Mouse (Mus musculus) midbrain, embryonic 13.5 days (tissue): ENCODE results near the gene Cpeb3. TPM values are rescaled to one million over a fixed set of nuclear protein-coding genes. Genes with fewer than 3 reads are reported as not detected.
A peak's percentile ranks its signal among the peaks of the same experiment; 100 is the strongest.

Experiments used
- ATAC-seq: fragments of 200-750 bp; cut with Nextera tagmentation; 2 replicates; pipeline ENCODE4 v1.8.0; 2017; ENCODE audit warnings: mild to moderate bottlenecking, moderate TSS enrichment, moderate library complexity
- H3K27ac ChIP-seq: fragments of 300-500 bp; sonication (generic); 2 replicates; pipeline ENCODE4 v1.5.1; 2015; ENCODE audit warnings: inconsistent platforms, mild to moderate bottlenecking, moderate library complexity
- H3K27me3 ChIP-seq: fragments of 300-500 bp; sonication (generic); 2 replicates; pipeline ENCODE4 v1.6.1; 2015; ENCODE audit warnings: mild to moderate bottlenecking, inconsistent platforms
- H3K36me3 ChIP-seq: fragments of 300-500 bp; sonication (generic); 2 replicates; pipeline ENCODE4 v1.6.1; 2015; ENCODE audit warnings: mild to moderate bottlenecking, inconsistent platforms
- H3K4me1 ChIP-seq: fragments of 300-500 bp; sonication (generic); replicated peaks from 2 replicates; pipeline ENCODE4 v1.6.1; 2015; ENCODE audit warnings: inconsistent platforms
- H3K4me2 ChIP-seq: fragments of 300-500 bp; sonication (generic); replicated peaks from 2 replicates; pipeline ENCODE4 v1.6.1; 2015; ENCODE audit warnings: moderate library complexity, mild to moderate bottlenecking, inconsistent platforms
- H3K4me3 ChIP-seq: fragments of 300-500 bp; sonication (generic); replicated peaks from 2 replicates; pipeline ENCODE4 v1.5.1; 2015; ENCODE audit warnings: mild to moderate bottlenecking, inconsistent platforms
- H3K9ac ChIP-seq: fragments of 300-500 bp; sonication (generic); replicated peaks from 2 replicates; pipeline ENCODE4 v1.6.1; 2015; ENCODE audit warnings: mild to moderate bottlenecking, inconsistent platforms
- H3K9me3 ChIP-seq: fragments of 300-500 bp; sonication (generic); 2 replicates; pipeline ENCODE4 v1.6.1; 2016; ENCODE audit warnings: mild to moderate bottlenecking, inconsistent platforms
- WGBS: fragments of 180-500 bp; shearing (Covaris S2); methylation state at CpG from one replicate; pipeline ENCODE4 v1.1.7; 2015; 5-methylcytosine and 5-hydroxymethylcytosine counted together
- polyA plus RNA-seq: library from polyadenylated mRNA; unstranded; fragments of >200 nt; fragmentation: Nextera tagmentation; extraction: Ambion mirVana; gene quantifications from 2 replicates; pipeline ENCODE4 v1.2.1, GENCODE M21; 2015

Gene Cpeb3
- polyA plus RNA-seq, 1 experiment from 2014 or later: 11.0 TPM

DNA sequence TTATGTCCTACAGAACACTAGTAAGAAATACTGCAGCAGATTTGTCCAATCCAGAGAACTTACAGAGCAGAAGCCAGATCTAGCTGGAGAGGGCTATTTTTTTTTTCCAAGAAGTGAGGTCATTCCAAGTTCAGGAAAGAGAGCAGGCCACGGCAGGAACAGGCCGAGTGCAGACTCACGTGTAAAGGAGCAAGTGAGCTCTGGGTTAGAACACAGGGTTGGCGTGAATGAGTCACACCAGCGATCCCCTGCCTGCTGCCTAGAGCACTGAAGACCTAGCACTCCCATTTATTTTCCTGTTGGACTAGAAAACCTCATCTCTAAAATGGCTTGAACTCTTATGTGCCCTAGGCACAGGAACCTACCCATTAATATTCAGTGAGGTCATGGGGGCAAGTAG, 133.7 kb downstream of the Cpeb3 start:
- no peaks in the 10 kb centered on the region for H3K9me3 ChIP-seq
- no peak for ATAC-seq

GRCm38 (mm10) chr19:37074276-37074675, 134.1 kb downstream of the Cpeb3 start:
- H3K27me3 ChIP-seq: no peaks in the 10 kb centered on the region
- no peak overlapping the region for H3K4me3 ChIP-seq
- ATAC-seq: no peak
- H3K27ac ChIP-seq: no peak overlapping the region
- no peaks in the 10 kb centered on the region for H3K36me3 ChIP-seq
- H3K4me1 ChIP-seq: peaks cover 13% of the 10 kb centered on the region
- no peak overlapping the region for H3K4me2 ChIP-seq
- no peaks in the 10 kb centered on the region for H3K9me3 ChIP-seq
- 93% methylated on average over 3 of the region's 3 CpGs for WGBS
- H3K9ac ChIP-seq: no peak overlapping the region

More for the DNA sequence above, 133.7 kb downstream of the Cpeb3 start:
- H3K27ac ChIP-seq: no peak overlapping the region
- H3K4me3 ChIP-seq: no peak overlapping the region
- H3K36me3 ChIP-seq: no peaks in the 10 kb centered on the region
- H3K9ac ChIP-seq: no peak overlapping the region
- WGBS: 91% methylated on average over 5 of the region's 5 CpGs
- H3K27me3 ChIP-seq: no peaks in the 10 kb centered on the region
- peaks cover 13% of the 10 kb centered on the region for H3K4me1 ChIP-seq
- H3K4me2 ChIP-seq: no peak overlapping the region

- Histone ChIP-seq H3K36me3 (0 out of 2 replicates have a peak, but pooled peaks cover under 1% of the 10 kb centered on the region), H3K4me1 (peaks cover 12% of the 10 kb centered on the region), H3K9me3 (no peaks in the 10 kb centered on the region), H3K4me3 (no peak overlapping the region), H3K27me3 (no peaks in the 10 kb centered on the region), H3K4me2 (no peak overlapping the region), H3K9ac (no peak overlapping the region), H3K27ac (no peak overlapping the region)
- ATAC-seq: no peak
- WGBS: 46% methylated on average over 5 of the region's 5 CpGs
These were observed 135.4 kb downstream of the Cpeb3 start for GRCm38 (mm10) chr19:37072871-37073629.

GRCm38 (mm10) chr19:37069243-37069642, 139.2 kb downstream of the Cpeb3 start:
- no peaks in the 10 kb centered on the region for H3K27me3 ChIP-seq
- no peak for ATAC-seq
- peaks cover 10% of the 10 kb centered on the region for H3K4me1 ChIP-seq
- H3K27ac ChIP-seq: no peak overlapping the region
- H3K4me3 ChIP-seq: no peak overlapping the region
- no peak overlapping the region for H3K9ac ChIP-seq
- H3K36me3 ChIP-seq: 0 out of 2 replicates have a peak, but pooled peaks cover 2% of the 10 kb centered on the region
- H3K9me3 ChIP-seq: no peaks in the 10 kb centered on the region
- WGBS: 85% methylated on average over 4 of the region's 4 CpGs
- no peak overlapping the region for H3K4me2 ChIP-seq

GRCm38 (mm10) chr19:37060078-37060477, 148.3 kb downstream of the Cpeb3 start:
- Histone ChIP-seq H3K4me3 (no peak overlapping the region), H3K9ac (no peak overlapping the region), H3K9me3 (no peaks in the 10 kb centered on the region), H3K4me1 (no peaks in the 10 kb centered on the region), H3K27me3 (no peaks in the 10 kb centered on the region), H3K36me3 (no peaks in the 10 kb centered on the region), H3K4me2 (no peak overlapping the region), H3K27ac (no peak overlapping the region)
- WGBS: 92% methylated on average over 4 of the region's 4 CpGs
- no peak for ATAC-seq

- H3K27ac ChIP-seq: no peak overlapping the region
- no peaks in the 10 kb centered on the region for H3K36me3 ChIP-seq
- H3K4me1 ChIP-seq: no peaks in the 10 kb centered on the region
- WGBS: 63% methylated on average over 2 of the region's 2 CpGs
- no peaks in the 10 kb centered on the region for H3K9me3 ChIP-seq
- H3K4me3 ChIP-seq: no peak overlapping the region
- ATAC-seq: no peak
- no peak overlapping the region for H3K4me2 ChIP-seq
- H3K27me3 ChIP-seq: no peaks in the 10 kb centered on the region
- no peak overlapping the region for H3K9ac ChIP-seq
These were observed 148.8 kb downstream of the Cpeb3 start for GRCm38 (mm10) chr19:37059623-37060022.

DNA sequence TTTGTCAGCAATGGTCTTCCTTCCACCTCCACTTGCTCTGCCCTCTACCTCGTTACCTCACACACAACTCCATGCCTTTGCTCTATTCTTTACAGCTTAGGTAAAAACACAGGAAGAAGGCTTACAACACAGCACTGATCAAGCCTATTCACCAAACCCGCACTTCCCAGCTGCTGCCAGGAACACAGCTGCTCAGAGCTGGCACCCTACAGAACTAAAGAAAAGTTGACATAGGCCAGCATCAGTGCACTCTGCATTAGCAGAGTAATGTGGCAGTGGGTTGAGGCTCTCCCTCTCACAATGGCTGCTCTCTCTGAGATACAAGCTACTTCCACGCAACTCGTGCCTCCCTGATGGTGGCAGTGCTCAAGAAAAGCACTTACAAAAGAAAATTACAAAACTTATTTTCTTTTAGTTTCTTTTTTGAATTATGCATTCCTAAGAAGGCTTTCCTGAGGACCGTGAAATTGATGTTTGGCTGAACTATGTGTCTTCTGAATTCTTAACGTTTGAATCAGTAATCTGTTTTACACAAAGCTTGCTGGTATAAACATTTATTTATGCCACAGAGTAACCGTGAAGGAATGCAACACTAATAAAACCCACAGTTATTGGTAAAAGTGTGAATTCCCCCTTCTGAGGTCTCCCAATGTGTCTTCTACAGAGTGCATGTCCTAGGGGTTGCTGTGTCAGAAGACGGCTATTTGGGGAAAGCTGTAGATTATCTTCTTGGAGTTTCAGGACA, 151.1 kb downstream of the Cpeb3 start:
- WGBS: 62% methylated on average over 8 of the region's 8 CpGs
- H3K27me3 ChIP-seq: no peaks in the 10 kb centered on the region
- no peak for ATAC-seq

DNA sequence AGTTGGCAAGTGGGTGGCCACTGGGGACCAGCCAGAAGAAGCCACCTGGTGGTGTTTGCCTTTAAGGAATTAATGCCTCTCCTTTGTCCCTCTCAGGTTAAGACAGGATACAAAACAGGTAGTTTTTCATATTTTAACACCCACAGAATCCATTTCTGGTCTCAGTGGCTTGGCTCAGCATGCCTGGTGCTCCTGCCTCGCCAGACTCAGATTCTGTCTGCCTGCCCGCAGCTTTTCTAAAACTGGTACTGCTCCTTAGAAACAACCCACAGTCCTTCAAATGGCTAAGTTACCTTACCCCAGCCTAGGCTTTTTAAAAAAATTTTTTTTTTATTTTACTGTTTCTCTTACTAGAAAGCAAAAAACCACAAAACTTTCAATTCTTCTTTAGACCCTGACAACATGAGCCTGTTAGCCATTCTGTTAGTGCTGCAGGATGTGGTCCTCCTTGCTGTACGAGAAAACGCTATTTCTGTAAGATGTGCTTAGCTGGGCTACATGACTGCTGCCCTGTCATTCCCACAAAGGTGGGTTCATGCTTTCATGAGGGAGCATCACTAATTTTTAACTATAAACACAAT, 152.3 kb downstream of the Cpeb3 start:
- 90% methylated on average over 4 of the region's 4 CpGs for WGBS

More for the DNA sequence above, 151.1 kb downstream of the Cpeb3 start:
- Histone ChIP-seq H3K9ac (no peak overlapping the region), H3K27ac (no peak overlapping the region), H3K4me3 (no peak overlapping the region), H3K36me3 (no peaks in the 10 kb centered on the region), H3K9me3 (no peaks in the 10 kb centered on the region), H3K4me2 (no peak overlapping the region), H3K4me1 (no peaks in the 10 kb centered on the region)

DNA sequence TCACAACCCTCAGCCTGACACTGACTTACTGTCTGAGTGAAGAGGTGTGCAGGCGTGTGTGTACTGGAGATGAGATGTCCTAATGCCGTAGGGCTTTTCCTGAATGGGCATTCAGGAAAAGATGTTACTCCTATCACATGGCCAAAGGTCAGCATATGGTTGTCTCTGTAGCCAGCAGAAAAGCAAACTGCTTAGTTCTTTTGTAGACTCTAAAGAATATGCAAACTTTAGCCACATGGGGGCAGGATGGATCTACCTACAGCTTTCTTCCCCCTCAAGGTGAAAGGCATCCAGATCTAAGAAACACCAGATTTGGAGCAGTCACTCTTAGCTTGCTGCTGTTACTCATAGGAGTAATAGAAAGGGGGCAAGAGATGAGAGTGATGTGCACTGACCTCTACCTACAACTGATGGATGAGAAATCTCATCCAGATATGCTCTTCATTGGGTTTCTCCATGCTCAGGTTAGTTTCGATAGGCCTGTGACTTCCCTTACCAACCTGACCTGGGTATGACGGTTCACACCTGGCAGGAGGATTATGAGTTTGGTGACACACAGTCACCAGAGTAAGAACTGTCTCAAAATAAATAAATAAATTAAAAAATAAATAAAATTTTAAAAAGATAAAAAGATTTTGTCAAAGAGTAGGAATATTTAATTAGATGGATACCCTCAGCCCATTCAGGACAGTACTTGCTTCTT, 157.6 kb downstream of the Cpeb3 start:
- Histone ChIP-seq H3K9ac (no peak overlapping the region), H3K27me3 (no peaks in the 10 kb centered on the region), H3K4me3 (no peak overlapping the region), H3K27ac (no peak overlapping the region), H3K36me3 (no peaks in the 10 kb centered on the region), H3K4me1 (no peaks in the 10 kb centered on the region), H3K9me3 (no peaks in the 10 kb centered on the region), H3K4me2 (no peak overlapping the region)
- ATAC-seq: peak; percentile 27; the same call in 1 of the 2 replicates
- WGBS: 72% methylated on average over 4 of the region's 4 CpGs

More for the DNA sequence above, 152.3 kb downstream of the Cpeb3 start:
- no peak overlapping the region for H3K4me3 ChIP-seq
- no peak overlapping the region for H3K4me2 ChIP-seq
- no peak overlapping the region for H3K9ac ChIP-seq
- H3K27ac ChIP-seq: no peak overlapping the region
- no peaks in the 10 kb centered on the region for H3K4me1 ChIP-seq
- no peak for ATAC-seq
- no peaks in the 10 kb centered on the region for H3K36me3 ChIP-seq
- H3K9me3 ChIP-seq: no peaks in the 10 kb centered on the region
- H3K27me3 ChIP-seq: no peaks in the 10 kb centered on the region

DNA sequence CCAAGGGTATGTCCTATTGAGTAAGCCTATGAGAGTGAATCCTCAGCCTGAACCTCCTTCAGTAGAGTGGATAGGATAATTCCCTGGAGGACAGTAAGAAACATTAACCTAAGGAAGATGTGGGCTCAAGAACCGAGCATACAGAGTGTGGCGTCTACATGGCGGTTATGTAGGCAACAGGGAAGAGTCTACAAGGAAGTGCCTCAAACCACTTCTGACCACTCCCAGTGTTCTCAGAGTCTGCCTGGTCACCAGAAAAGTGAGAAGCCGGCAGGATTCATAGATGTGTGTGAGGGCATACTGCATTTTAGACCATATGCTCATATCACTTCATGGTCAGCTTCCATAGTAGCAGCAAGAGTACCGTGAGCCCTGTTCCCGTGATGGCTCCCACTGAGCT, 159.9 kb downstream of the Cpeb3 start:
- Histone ChIP-seq H3K9ac (no peak overlapping the region), H3K9me3 (no peaks in the 10 kb centered on the region), H3K4me3 (no peak overlapping the region), H3K27me3 (no peaks in the 10 kb centered on the region), H3K4me1 (no peaks in the 10 kb centered on the region), H3K4me2 (no peak overlapping the region), H3K27ac (no peak overlapping the region), H3K36me3 (0 out of 2 replicates have a peak, but pooled peaks cover 4% of the 10 kb centered on the region)
- WGBS: 91% methylated on average over 6 of the region's 6 CpGs
- ATAC-seq: no peak

GRCm38 (mm10) chr19:37044431-37044830, 164.0 kb downstream of the Cpeb3 start:
- Histone ChIP-seq H3K4me2 (no peak overlapping the region), H3K27me3 (no peaks in the 10 kb centered on the region), H3K9me3 (no peaks in the 10 kb centered on the region), H3K4me3 (no peak overlapping the region), H3K36me3 (peaks cover 9% of the 10 kb centered on the region; the same call in 1 of the 2 replicates), H3K4me1 (no peaks in the 10 kb centered on the region), H3K9ac (no peak overlapping the region), H3K27ac (no peak overlapping the region)
- 88% methylated on average over 10 of the region's 10 CpGs for WGBS
- no peak for ATAC-seq

DNA sequence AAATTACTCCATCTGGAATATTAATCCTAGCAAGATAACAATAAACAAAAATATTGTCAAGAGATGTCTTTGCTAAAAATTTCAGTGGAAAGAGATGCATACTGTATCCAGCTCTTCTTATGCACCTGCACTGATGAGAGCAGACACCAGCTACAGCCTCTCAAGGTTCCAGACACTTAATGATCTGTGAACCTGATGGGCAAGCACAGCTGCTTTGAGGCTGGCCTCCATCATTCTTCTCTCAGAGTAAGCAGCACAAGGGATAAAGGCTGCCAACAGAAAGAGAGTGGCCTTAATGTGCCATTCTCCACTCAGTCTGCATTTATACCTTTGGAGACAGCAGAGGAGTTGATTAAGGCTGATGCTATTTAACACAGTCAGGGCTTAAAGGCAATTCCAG, 167.5 kb downstream of the Cpeb3 start:
- Histone ChIP-seq H3K9me3 (no peaks in the 10 kb centered on the region), H3K27ac (no peak overlapping the region)
- no peak for ATAC-seq

More for the DNA sequence above, 167.5 kb downstream of the Cpeb3 start:
- Histone ChIP-seq H3K4me3 (no peak overlapping the region), H3K9ac (no peak overlapping the region), H3K36me3 (peaks cover 9% of the 10 kb centered on the region; the same call in 1 of the 2 replicates), H3K27me3 (no peaks in the 10 kb centered on the region), H3K4me1 (no peaks in the 10 kb centered on the region), H3K4me2 (no peak overlapping the region)
